Mouse (Mus musculus) bone marrow macrophage, adult 2 months (primary cell): ENCODE measurements around the gene Trim62. TPM values are rescaled to one million over a fixed set of nuclear protein-coding genes. Genes with fewer than 3 reads are reported as not detected.
A peak's percentile ranks its signal among the peaks of the same experiment; 100 is the strongest.

Experiments
- H3K27ac ChIP-seq: 2 replicates; pipeline ENCODE4 v1.5.1; 2012; ENCODE audit warnings: low read depth, low read length; ENCODE audit not compliant: insufficient read depth
- H3K4me1 ChIP-seq: 2 replicates; pipeline ENCODE4 v1.6.1; 2012; ENCODE audit warnings: low read length; ENCODE audit not compliant: control insufficient read depth, insufficient read depth
- H3K4me3 ChIP-seq: 2 replicates; pipeline ENCODE4 v1.5.1; 2012; ENCODE audit warnings: mild to moderate bottlenecking, low read length, moderate library complexity; ENCODE audit not compliant: insufficient read depth
- CTCF ChIP-seq: IDR thresholded peaks from 2 replicates; pipeline ENCODE4 v1.5.1; 2012; ENCODE audit warnings: low read depth, mild to moderate bottlenecking, low read length, moderate library complexity
- POLR2A ChIP-seq: IDR thresholded peaks from 2 replicates; pipeline ENCODE4 v1.6.1; 2012; ENCODE audit warnings: mild to moderate bottlenecking, low read depth, low read length, borderline replicate concordance
- polyA plus RNA-seq: library from polyadenylated mRNA; stranded (reverse); fragments of >200 nt; gene quantifications from 2 replicates; pipeline ENCODE4 v1.2.4, GENCODE M21; 2012; ENCODE audit not compliant: missing spikeins, insufficient read depth, insufficient read length

Trim62 gene
- polyA plus RNA-seq, 1 experiment: 4.2 TPM

GRCm38 (mm10) chr4:128884711-128885095 lies 1.3 kb downstream of the Trim62 start:
- TF ChIP-seq CTCF (no peak), POLR2A (no peak)
- H3K4me1 ChIP-seq: peaks cover 7% of the 10 kb centered on the region
- H3K4me3 ChIP-seq: peak overlapping the region; percentile 75; the same call in 1 of the 2 replicates
- H3K27ac ChIP-seq: no peak overlapping the region

GRCm38 (mm10) chr4:128885540-128885939 lies 2.2 kb downstream of the Trim62 start:
- Histone ChIP-seq H3K27ac (no peak overlapping the region), H3K4me3 (no peak overlapping the region), H3K4me1 (peaks cover 7% of the 10 kb centered on the region)
- no peak for TF ChIP-seq CTCF
- TF ChIP-seq POLR2A: no peak

- peaks cover 7% of the 10 kb centered on the region for H3K4me1 ChIP-seq
- no peak overlapping the region for H3K4me3 ChIP-seq
- H3K27ac ChIP-seq: no peak overlapping the region
- TF ChIP-seq POLR2A (no peak), CTCF (no peak)
Observed at GRCm38 (mm10) chr4:128886571-128886970, 3.2 kb downstream of the Trim62 start.

DNA sequence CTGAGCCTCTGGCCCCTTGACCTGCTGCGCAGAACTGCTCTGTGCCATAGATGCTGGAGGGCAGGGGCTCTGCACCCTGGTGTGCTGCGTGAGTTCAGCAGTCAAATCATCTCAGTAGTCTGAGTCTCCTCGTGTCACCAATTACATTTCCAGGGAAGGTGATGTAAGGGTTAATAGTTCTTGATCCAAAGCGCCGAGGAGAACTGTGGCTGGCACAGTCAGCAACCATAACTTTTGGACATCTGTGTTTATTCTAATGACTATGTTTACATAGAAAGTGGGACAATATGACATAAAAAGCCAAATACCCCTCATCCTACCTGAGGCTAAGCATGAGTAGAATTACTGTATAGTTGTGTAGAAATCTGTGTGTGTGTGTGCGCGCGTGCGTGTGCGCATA lies 3.6 kb downstream of the Trim62 start:
- Histone ChIP-seq H3K4me1 (peaks cover 7% of the 10 kb centered on the region), H3K4me3 (no peak overlapping the region), H3K27ac (no peak overlapping the region)
- TF ChIP-seq POLR2A (no peak), CTCF (no peak)

DNA sequence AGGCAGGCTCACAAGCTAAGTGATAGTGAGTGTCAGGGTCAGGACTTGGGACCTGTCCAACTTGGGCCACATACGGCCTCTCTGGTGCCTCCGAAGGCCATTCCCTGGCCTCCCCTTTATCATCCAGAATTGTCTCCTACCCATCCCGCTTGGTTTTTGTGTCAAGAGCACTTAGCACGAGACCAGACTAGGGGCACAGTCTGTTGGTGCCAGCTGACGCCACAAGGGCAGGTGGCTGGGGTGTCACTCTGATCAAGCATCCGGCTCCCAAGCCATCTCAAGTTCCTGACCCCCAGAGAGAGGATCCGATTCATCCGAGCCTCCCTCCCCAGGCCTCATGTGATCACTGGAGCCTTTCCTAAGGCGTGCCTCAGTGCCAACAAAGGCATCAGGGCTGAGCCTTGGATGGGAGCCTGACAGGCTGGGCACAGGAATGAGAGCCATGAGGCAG lies 4.3 kb downstream of the Trim62 start:
- Histone ChIP-seq H3K4me3 (no peak overlapping the region), H3K4me1 (peaks cover 7% of the 10 kb centered on the region), H3K27ac (no peak overlapping the region)
- TF ChIP-seq CTCF (no peak), POLR2A (no peak)

- H3K4me3 ChIP-seq: no peak overlapping the region
- H3K27ac ChIP-seq: no peak overlapping the region
- peaks cover 7% of the 10 kb centered on the region for H3K4me1 ChIP-seq
- TF ChIP-seq POLR2A: no peak
- TF ChIP-seq CTCF: no peak
Observed at GRCm38 (mm10) chr4:128888436-128888990, 5.1 kb downstream of the Trim62 start.

DNA sequence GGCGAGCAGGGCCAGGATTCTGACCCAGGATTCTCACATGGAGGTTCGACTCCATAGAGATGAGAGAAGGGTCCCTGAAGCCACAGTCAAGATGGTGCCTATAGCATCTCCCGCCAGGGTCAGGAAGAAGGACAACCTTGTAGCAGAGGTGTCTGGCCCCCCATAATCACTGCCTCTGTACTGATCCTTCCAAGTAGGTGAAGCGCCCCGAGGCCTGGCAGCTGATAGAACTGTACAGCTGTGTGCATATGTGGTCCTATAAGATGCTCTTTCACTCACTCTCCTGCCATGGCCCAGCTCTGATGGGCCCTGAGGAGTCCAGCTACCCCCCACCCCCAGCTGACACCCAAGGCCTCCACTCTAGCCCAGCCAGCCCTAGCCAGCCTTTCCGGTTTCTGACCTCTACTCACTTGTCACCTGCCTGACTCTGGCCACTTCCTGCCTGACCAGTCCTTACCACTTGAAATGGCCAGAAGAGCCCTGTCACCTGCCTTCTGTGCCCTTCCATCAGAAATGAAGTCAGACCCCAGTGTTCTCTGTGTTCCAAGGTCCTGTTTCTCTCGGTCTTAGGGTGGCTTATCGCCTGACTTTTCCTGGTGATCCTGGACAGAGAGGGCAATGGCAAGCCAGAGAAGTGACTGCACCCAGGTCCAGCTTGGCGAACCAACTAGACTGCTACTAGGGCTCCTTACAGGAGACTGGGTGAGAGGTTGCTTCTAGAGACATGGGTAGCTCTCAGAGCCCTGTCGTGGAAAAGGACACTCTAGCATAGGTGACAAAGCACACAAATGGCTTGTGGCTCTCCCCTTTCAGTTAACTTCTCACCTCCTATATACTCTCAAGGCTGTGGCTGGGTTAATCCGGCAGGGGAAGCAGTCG lies 6.6 kb downstream of the Trim62 start:
- TF ChIP-seq POLR2A (no peak), CTCF (no peak)
- no peak overlapping the region for H3K27ac ChIP-seq
- H3K4me1 ChIP-seq: peaks cover 7% of the 10 kb centered on the region
- no peak overlapping the region for H3K4me3 ChIP-seq

GRCm38 (mm10) chr4:128891157-128891556 lies 7.8 kb downstream of the Trim62 start:
- Histone ChIP-seq H3K27ac (no peak overlapping the region), H3K4me3 (no peak overlapping the region), H3K4me1 (peaks cover 7% of the 10 kb centered on the region)
- TF ChIP-seq CTCF: no peak
- no peak for TF ChIP-seq POLR2A

DNA sequence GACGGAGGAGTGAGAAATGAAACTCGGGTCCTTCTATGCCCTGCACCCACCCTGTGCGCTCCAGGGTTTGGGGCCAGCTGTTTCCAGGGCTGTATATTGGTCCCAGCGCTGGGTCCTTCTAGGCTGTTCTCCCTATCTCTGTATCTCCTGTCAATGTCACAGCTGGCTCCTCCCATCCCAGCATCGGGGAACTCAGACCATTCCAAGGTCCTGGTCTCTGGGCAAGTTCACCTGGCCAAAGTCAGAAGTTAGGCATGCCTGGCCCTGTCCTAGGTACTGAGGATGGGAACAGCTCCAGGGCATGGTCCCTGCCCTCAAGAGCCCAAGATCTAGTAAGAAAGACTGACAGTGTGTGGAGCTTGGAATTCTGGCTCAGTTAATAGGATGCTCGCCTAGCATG lies 8.4 kb downstream of the Trim62 start:
- Histone ChIP-seq H3K27ac (no peak overlapping the region), H3K4me3 (no peak overlapping the region), H3K4me1 (peaks cover 7% of the 10 kb centered on the region)
- TF ChIP-seq POLR2A (no peak), CTCF (no peak)

GRCm38 (mm10) chr4:128892188-128892587 lies 8.8 kb downstream of the Trim62 start:
- Histone ChIP-seq H3K4me3 (no peak overlapping the region), H3K4me1 (peaks cover 7% of the 10 kb centered on the region), H3K27ac (no peak overlapping the region)
- no peak for TF ChIP-seq CTCF
- no peak for TF ChIP-seq POLR2A
